In genomic region chr5:115613332-115613731, GRCm38 (mm10) we compare ENCODE assay signal across 21 mouse cellular contexts. TPM values are rescaled to one million over a fixed set of nuclear protein-coding genes. Genes with fewer than 3 reads are reported as not detected.
DNase-seq lines count a peak whose midpoint lies in the region; TF ChIP-seq lines count a peak whose summit lies in the region.
"Had no signal": no experiment of that assay in that cellular context is flagged by ENCODE, and none has a peak within 500 bp of the region (broad histone marks: within the 10 kb centered on the region; RNA-seq: fewer than 3 reads in every experiment).

No protein-coding gene starts in this region.

- H3K4me3 ChIP-seq in gastrocnemius, adult 2 months: no peak overlapping the region
- H3K4me3 ChIP-seq: embryonic facial prominence, embryonic 13.5 days; embryonic facial prominence, embryonic 15.5 days; erythroblast, embryonic 14.5 days; forebrain, embryonic 10.5 days; forebrain, embryonic 12.5 days had no signal

- TF ChIP-seq CTCF in gastrocnemius, adult 2 months (IDR thresholded peaks at IDR 0.05): no peak

- intact Hi-C loops in gastrocnemius, adult 2 months (cut with DNase I): loop anchor here (5.0 kb wide), 1 partner anchor 41 kb away; no protein-coding TSS in a partner anchor

- no peak overlapping the region for H3K27ac ChIP-seq in gastrocnemius, adult 2 months
- H3K27ac ChIP-seq: embryonic facial prominence, embryonic 13.5 days; embryonic facial prominence, embryonic 15.5 days; forebrain, embryonic 10.5 days; forebrain, embryonic 12.5 days had no signal

- peak; percentile 14 for DNase-seq in gastrocnemius, adult 2 months
- no peak for DNase-seq in gastrocnemius, postnatal 25 days
- peak; percentile 46 for DNase-seq in right cerebral cortex, adult 18-20 months
- DNase-seq in right cerebral cortex, postnatal 14 days: no peak
- peak; percentile 67 for DNase-seq in brain, adult 2 months (ENCODE audit: low read depth, low spot score)
- DNase-seq in telencephalon, adult 2 months (ENCODE audit: low read depth, low spot score): peak; percentile 42
- no peak for DNase-seq in kidney, postnatal 25 days
- DNase-seq: adrenal gland, adult 2 months; adrenal gland, postnatal 10 days; adrenal gland, postnatal 25 days; cerebellum, adult 11-12 months; cerebellum, adult 2 months; cerebellum, adult 9-11 months; cerebellum, postnatal 14 days; cerebellum, postnatal 36 days; embryo, embryonic 11 days had no signal

RNA-seq across cellular contexts. Expression of gene Rab35, which starts 18.4 kb away (rescaled TPM):
- 10 to 100 TPM; 38.5 to 39.6 TPM for total RNA-seq in gastrocnemius, adult 2 months (2021)
- 10 to 100 TPM; 28.1 to 31.2 TPM for total RNA-seq in gastrocnemius, postnatal 25 days (2021)

RNA-seq across cellular contexts. Expression of gene Gcn1l1, which starts 48.3 kb away (rescaled TPM):
- total RNA-seq in gastrocnemius, adult 2 months (2021): 10 to 100 TPM; 31.3 to 31.9 TPM
- 10 to 100 TPM; 26.1 to 30.7 TPM for total RNA-seq in gastrocnemius, postnatal 25 days (2021)

RNA-seq across cellular contexts. Expression of gene Rplp0, which starts 54.1 kb away (rescaled TPM):
- total RNA-seq in gastrocnemius, adult 2 months (2021): 100 to 1,000 TPM; 567 to 689 TPM
- 100 to 1,000 TPM; 558 to 572 TPM for total RNA-seq in gastrocnemius, postnatal 25 days (2021)

Comparison
In these comparisons a context has a peak if more than half of its experiments do, and no peak if none do; other contexts are left out.
1. DNase-seq: peak in gastrocnemius, adult 2 months (single experiment), right cerebral cortex, adult 18-20 months (single experiment), brain, adult 2 months (single experiment) and telencephalon, adult 2 months (single experiment); none in gastrocnemius, postnatal 25 days (single experiment), right cerebral cortex, postnatal 14 days (single experiment) and kidney, postnatal 25 days (0 of 2).